Mouse (Mus musculus) liver, adult 2 months (tissue): ENCODE data around the gene Cxcr2.

Experiments
- CTCF ChIP-seq: fragments of 200-500 bp; IDR thresholded peaks from 2 replicates; pipeline ENCODE4 v1.5.1; 2011; ENCODE audit warnings: low read depth, low read length, control low read depth
- POLR2A ChIP-seq: fragments of 200-500 bp; IDR thresholded peaks from 2 replicates; pipeline ENCODE4 v1.6.1; 2011; ENCODE audit warnings: low read length, control low read depth; ENCODE audit not compliant: insufficient read depth; ENCODE audit errors: extremely low read depth

GRCm38 (mm10) chr1:74160036-74160435 lies 6.2 kb downstream of the Cxcr2 start:
- TF ChIP-seq CTCF (no peak), POLR2A (no peak)
